Mouse (Mus musculus) MEL (cell line): ENCODE data around the gene Auts2. TPM values are rescaled to one million over a fixed set of nuclear protein-coding genes. Genes with fewer than 3 reads are reported as not detected.

ENCODE experiments used
- DNase-seq: peaks from one replicate; pipeline ENCODE4 v3.0.0; 2011; ENCODE audit warnings: low read depth, low spot score
- H3K27ac ChIP-seq: 2 replicates; pipeline ENCODE4 v1.5.1; 2012; ENCODE audit warnings: low read depth, mild to moderate bottlenecking, control low read depth, low read length, moderate library complexity; ENCODE audit not compliant: control insufficient read depth
- H3K27me3 ChIP-seq, 2 experiments: fragments of 150-350 bp in 1 of 2; sonication (generic) in 1 of 2; 2 replicates each; pipeline ENCODE4 v1.6.1; 2012; ENCODE audit warnings: low read length in 2 of 2, mild to moderate bottlenecking in 2 of 2, improper control_type of control experiment in 1 of 2, moderate library complexity in 1 of 2; ENCODE audit not compliant: insufficient read depth in 2 of 2, control insufficient read depth in 1 of 2
- H3K36me3 ChIP-seq, 2 experiments: 2 replicates each; pipeline ENCODE4 v1.6.1; 2012 to 2014; ENCODE audit warnings: low read length in 2 of 2, improper control_type of control experiment in 1 of 2, inconsistent platforms in 1 of 2, mild to moderate bottlenecking in 1 of 2; ENCODE audit not compliant: insufficient read depth in 2 of 2, control insufficient read depth in 1 of 2
- H3K4me1 ChIP-seq, 2 experiments: fragments of 150-350 bp in 1 of 2; sonication (generic) in 1 of 2; 2 replicates each; pipeline ENCODE4 v1.6.1; 2012; ENCODE audit warnings: low read length in 2 of 2, improper control_type of control experiment in 1 of 2, mild to moderate bottlenecking in 1 of 2; ENCODE audit not compliant: insufficient read depth in 2 of 2, control insufficient read depth in 1 of 2
- H3K4me3 ChIP-seq, 2 experiments: fragments of 150-350 bp in 1 of 2; sonication (generic) in 1 of 2; 2 replicates each; pipeline ENCODE4 v1.5.1; 2012; ENCODE audit warnings: low read depth in 2 of 2, low read length in 2 of 2, mild to moderate bottlenecking in 2 of 2, moderate library complexity in 2 of 2, control low read depth in 1 of 2, improper control_type of control experiment in 1 of 2; ENCODE audit not compliant: control insufficient read depth in 1 of 2, insufficient read depth in 1 of 2
- H3K79me2 ChIP-seq: 2 replicates; pipeline ENCODE4 v1.6.1; 2012; ENCODE audit warnings: mild to moderate bottlenecking, low read length, moderate library complexity; ENCODE audit not compliant: control insufficient read depth, poor library complexity, insufficient read depth
- H3K9ac ChIP-seq: 2 replicates; pipeline ENCODE4 v1.6.1; 2012; ENCODE audit warnings: low read depth, mild to moderate bottlenecking, control low read depth, low read length, moderate library complexity; ENCODE audit not compliant: control insufficient read depth, poor library complexity, severe bottlenecking
- H3K9me3 ChIP-seq: fragments of 150-350 bp; sonication (generic); replicated peaks from 2 replicates; pipeline ENCODE4 v1.6.1; 2012; ENCODE audit warnings: mild to moderate bottlenecking, low read length, improper control_type of control experiment, moderate library complexity; ENCODE audit not compliant: insufficient read depth
- CHD2 ChIP-seq: IDR thresholded peaks from 2 replicates; pipeline ENCODE4 v1.6.1; 2011; ENCODE audit warnings: low read length, improper control_type of control experiment
- CTCF ChIP-seq, 3 experiments: IDR thresholded peaks in 2 of 3; conservative IDR thresholded peaks in 1 of 3; 2 replicates each; pipeline ENCODE4 v1.5.1; 2011 to 2012; ENCODE audit warnings: low read length in 3 of 3, low read depth in 2 of 3, mild to moderate bottlenecking in 2 of 3, improper control_type of control experiment in 1 of 3, inconsistent platforms in 1 of 3, mixed read lengths in 1 of 3, moderate library complexity in 1 of 3; ENCODE audit not compliant: control insufficient read depth in 1 of 3, insufficient read depth in 1 of 3, poor library complexity in 1 of 3, severe bottlenecking in 1 of 3
- EP300 ChIP-seq, 2 experiments: IDR thresholded peaks; 2 replicates each; pipeline ENCODE4 v1.6.1; 2011; ENCODE audit warnings: improper control_type of control experiment in 2 of 2, low read length in 2 of 2, low read depth in 1 of 2, mild to moderate bottlenecking in 1 of 2
- KAT2A ChIP-seq: conservative IDR thresholded peaks from 2 replicates; pipeline ENCODE4 v1.6.1; 2012; ENCODE audit warnings: low read depth, low read length, improper control_type of control experiment, inconsistent platforms
- MAFK ChIP-seq: IDR thresholded peaks from 2 replicates; pipeline ENCODE4 v1.6.1; 2011; ENCODE audit warnings: low read depth, mild to moderate bottlenecking, low read length, improper control_type of control experiment, borderline replicate concordance
- MEF2A ChIP-seq: IDR thresholded peaks from 2 replicates; pipeline ENCODE4 v1.6.1; 2014; ENCODE audit warnings: low read depth, mild to moderate bottlenecking, inconsistent platforms, low read length, improper control_type of control experiment; ENCODE audit not compliant: poor library complexity, insufficient replicate concordance, severe bottlenecking; ENCODE audit errors: extremely low read depth
- MYB ChIP-seq: IDR thresholded peaks from 2 replicates; pipeline ENCODE4 v1.6.1; 2011; ENCODE audit warnings: mild to moderate bottlenecking, low read depth, low read length, improper control_type of control experiment
- MYC ChIP-seq: IDR thresholded peaks from 2 replicates; pipeline ENCODE4 v1.6.1; 2011; ENCODE audit warnings: low read depth, mild to moderate bottlenecking, low read length, improper control_type of control experiment, moderate library complexity
- NELFE ChIP-seq: IDR thresholded peaks from 2 replicates; pipeline ENCODE4 v1.6.1; 2011; ENCODE audit warnings: low read depth, low read length, improper control_type of control experiment
- NRF1 ChIP-seq: IDR thresholded peaks from 2 replicates; pipeline ENCODE4 v1.6.1; 2014; ENCODE audit warnings: low read depth, mild to moderate bottlenecking, inconsistent platforms, low read length, improper control_type of control experiment, moderate library complexity; ENCODE audit not compliant: poor library complexity, insufficient read depth, severe bottlenecking
- POLR2A ChIP-seq, 2 experiments: IDR thresholded peaks; 2 replicates each; pipeline ENCODE4 v1.6.1; 2011 to 2012; ENCODE audit warnings: low read length in 2 of 2, mild to moderate bottlenecking in 2 of 2, control low read depth in 1 of 2, improper control_type of control experiment in 1 of 2, low read depth in 1 of 2, moderate library complexity in 1 of 2; ENCODE audit not compliant: control insufficient read depth in 1 of 2, insufficient read depth in 1 of 2, poor library complexity in 1 of 2
- RAD21 ChIP-seq: IDR thresholded peaks from 2 replicates; pipeline ENCODE4 v1.6.1; 2011; ENCODE audit warnings: mild to moderate bottlenecking, low read depth, low read length, improper control_type of control experiment
- RCOR1 ChIP-seq: IDR thresholded peaks from 2 replicates; pipeline ENCODE4 v1.6.1; 2012; ENCODE audit warnings: low read depth, mild to moderate bottlenecking, inconsistent platforms, low read length, improper control_type of control experiment
- SMC3 ChIP-seq: IDR thresholded peaks from 2 replicates; pipeline ENCODE4 v1.6.1; 2011; ENCODE audit warnings: low read depth, low read length, improper control_type of control experiment
- TAL1 ChIP-seq: IDR thresholded peaks from 2 replicates; pipeline ENCODE4 v1.6.1; 2012; ENCODE audit warnings: mild to moderate bottlenecking, inconsistent platforms, low read length, moderate library complexity, mixed read lengths
- UBTF ChIP-seq: IDR thresholded peaks from 2 replicates; pipeline ENCODE4 v1.6.1; 2012; ENCODE audit warnings: low read depth, mild to moderate bottlenecking, inconsistent platforms, low read length, improper control_type of control experiment, moderate library complexity, borderline replicate concordance; ENCODE audit not compliant: insufficient read depth
- USF1 ChIP-seq: IDR thresholded peaks from 2 replicates; pipeline ENCODE4 v1.6.1; 2014; ENCODE audit warnings: low read depth, mild to moderate bottlenecking, inconsistent platforms, low read length, improper control_type of control experiment, moderate library complexity
- USF2 ChIP-seq, 2 experiments: IDR thresholded peaks; 2 replicates each; pipeline ENCODE4 v1.6.1; 2011 to 2012; ENCODE audit warnings: improper control_type of control experiment in 2 of 2, low read length in 2 of 2, borderline replicate concordance in 1 of 2, inconsistent platforms in 1 of 2, low read depth in 1 of 2, mild to moderate bottlenecking in 1 of 2; ENCODE audit not compliant: insufficient read depth in 1 of 2
- ZC3H11A ChIP-seq: IDR thresholded peaks from 2 replicates; pipeline ENCODE4 v1.6.1; 2012; ENCODE audit warnings: low read depth, mild to moderate bottlenecking, inconsistent platforms, low read length, improper control_type of control experiment
- ZKSCAN1 ChIP-seq: IDR thresholded peaks from 2 replicates; pipeline ENCODE4 v1.6.1; 2012; ENCODE audit warnings: low read depth, mild to moderate bottlenecking, inconsistent platforms, low read length, improper control_type of control experiment, moderate library complexity
- polyA plus RNA-seq, 2 experiments: library from polyadenylated mRNA; stranded (reverse) in 1 of 2; unstranded in 1 of 2; fragments of >175 nt in 1 of 2; fragments of >200 nt in 1 of 2; gene quantifications; 2 replicates each; pipeline versions ENCODE4 v1.2.1 to v1.2.4; 2012; ENCODE audit warnings: low replicate concordance in 2 of 2, low read depth in 1 of 2; ENCODE audit not compliant: insufficient read length in 2 of 2, insufficient read depth in 1 of 2, missing spikeins in 1 of 2
- total RNA-seq: library from RNA; depleted of rRNA; stranded (reverse); fragments of 300-350 nt; gene quantifications from 2 replicates; pipeline ENCODE4 v1.2.3, GENCODE M21; 2012

Gene Auts2
- total and polyA plus RNA-seq, 3 experiments = not detected

GRCm38 (mm10) chr5:131767699-131768264 is 775.4 kb downstream of the Auts2 start:
- no peaks in the 10 kb centered on the region for H3K27me3 ChIP-seq
- H3K4me3 ChIP-seq = no peak overlapping the region
- H3K36me3 ChIP-seq = no peaks in the 10 kb centered on the region
- no peak overlapping the region for H3K9ac ChIP-seq
- no peaks in the 10 kb centered on the region for H3K4me1 ChIP-seq
- no peaks in the 10 kb centered on the region for H3K79me2 ChIP-seq
- no peaks in the 10 kb centered on the region for H3K9me3 ChIP-seq
- no peak for DNase-seq
- no peak overlapping the region for H3K27ac ChIP-seq
- TF ChIP-seq KAT2A (no peak), ZKSCAN1 (no peak), CTCF (IDR thresholded peaks at IDR 0.05 in 2 of 3, conservative IDR thresholded peaks at IDR 0.05 in 1 of 3; ENCODE audit: control insufficient read depth in 1 of 3, insufficient read depth in 1 of 3, low read depth in 2 of 3, low read length in 3 of 3, poor library complexity in 1 of 3, severe bottlenecking in 1 of 3) (no peak), MEF2A (no peak), USF2 (IDR thresholded peaks at IDR 0.05; ENCODE audit: borderline replicate concordance in 1 of 2, insufficient read depth in 1 of 2, low read depth in 1 of 2, low read length in 2 of 2) (no peak), ZC3H11A (no peak), SMC3 (no peak), TAL1 (no peak), MYC (no peak), UBTF (no peak), NELFE (no peak), EP300 (IDR thresholded peaks at IDR 0.05; ENCODE audit: low read depth in 1 of 2, low read length in 2 of 2) (no peak), POLR2A (IDR thresholded peaks at IDR 0.05; ENCODE audit: control insufficient read depth in 1 of 2, insufficient read depth in 1 of 2, low read depth in 1 of 2, low read length in 2 of 2, poor library complexity in 1 of 2) (no peak), NRF1 (no peak), MAFK (no peak), CHD2 (no peak), USF1 (no peak), MYB (no peak)

- Histone ChIP-seq H3K9ac (no peak overlapping the region), H3K79me2 (no peaks in the 10 kb centered on the region), H3K27ac (no peak overlapping the region), H3K36me3 (no peaks in the 10 kb centered on the region), H3K4me1 (no peaks in the 10 kb centered on the region), H3K4me3 (no peak overlapping the region), H3K9me3 (no peaks in the 10 kb centered on the region), H3K27me3 (no peaks in the 10 kb centered on the region)
- TF ChIP-seq ZC3H11A (no peak), RAD21 (no peak), NELFE (no peak), SMC3 (no peak), RCOR1 (no peak)
- DNase-seq = no peak
These were observed 776.0 kb downstream of the Auts2 start for GRCm38 (mm10) chr5:131767176-131767575.
